Mouse (Mus musculus): ENCODE results near the gene S100a14.
A peak's percentile ranks its signal among the peaks of the same experiment; 100 is the strongest.

S100a14 gene

GRCm38 (mm10) chr3:90526580-90526979, at the start of gene S100a14:
Gene S100a14 (plus strand): TSS chr3:90526856.
- DNase-seq (ENCODE audit: low spot score): no peak

GRCm38 (mm10) chr3:90486998-90487397, 39.7 kb upstream of the S100a14 start:
- no peak for DNase-seq (ENCODE audit: low spot score)

- DNase-seq (ENCODE audit: low spot score): no peak
Measured at GRCm38 (mm10) chr3:90488576-90488975, 38.1 kb upstream of the S100a14 start.

GRCm38 (mm10) chr3:90490696-90491256, 35.9 kb upstream of the S100a14 start, which contains the start of gene Snapin:
Gene Snapin (minus strand): TSS chr3:90491033.
- peak; percentile 97 for DNase-seq (ENCODE audit: low spot score)

GRCm38 (mm10) chr3:90491350-90491749, 35.3 kb upstream of the S100a14 start:
- no peak for DNase-seq (ENCODE audit: low spot score)

GRCm38 (mm10) chr3:90493831-90494540, 32.7 kb upstream of the S100a14 start:
- DNase-seq (ENCODE audit: low spot score): no peak

- DNase-seq (ENCODE audit: low spot score): no peak
Measured at GRCm38 (mm10) chr3:90495850-90496525, 30.7 kb upstream of the S100a14 start.

- DNase-seq (ENCODE audit: low spot score): no peak
Measured at GRCm38 (mm10) chr3:90497597-90497996, 29.1 kb upstream of the S100a14 start.

- DNase-seq (ENCODE audit: low spot score): no peak
Measured at GRCm38 (mm10) chr3:90503444-90503843, 23.2 kb upstream of the S100a14 start.

GRCm38 (mm10) chr3:90505216-90505615, 21.4 kb upstream of the S100a14 start:
- DNase-seq (ENCODE audit: low spot score): no peak

- no peak for DNase-seq (ENCODE audit: low spot score)
Measured at GRCm38 (mm10) chr3:90506362-90506761, 20.3 kb upstream of the S100a14 start.

- no peak for DNase-seq (ENCODE audit: low spot score)
Measured at GRCm38 (mm10) chr3:90508287-90508949, 18.2 kb upstream of the S100a14 start.

- DNase-seq (ENCODE audit: low spot score): peak; percentile 99
Measured at GRCm38 (mm10) chr3:90508950-90509746, 17.5 kb upstream of the S100a14 start, which contains the start of gene Chtop. Gene Chtop (minus strand): TSS chr3:90509498.

- no peak for DNase-seq (ENCODE audit: low spot score)
Measured at GRCm38 (mm10) chr3:90509747-90510123, 16.9 kb upstream of the S100a14 start.

GRCm38 (mm10) chr3:90512276-90512675, 14.4 kb upstream of the S100a14 start:
- no peak for DNase-seq (ENCODE audit: low spot score)

GRCm38 (mm10) chr3:90512948-90513642, 13.6 kb upstream of the S100a14 start:
- no peak for DNase-seq (ENCODE audit: low spot score)

- DNase-seq (ENCODE audit: low spot score): peak; percentile 76
Measured at GRCm38 (mm10) chr3:90513796-90514590, 12.7 kb upstream of the S100a14 start, which contains the start of the genes S100a1 and S100a13. Gene S100a1 (minus strand): TSS chr3:90514392. Gene S100a13 (plus strand): TSS chr3:90514435.

- DNase-seq (ENCODE audit: low spot score): peak; percentile 64
Measured at GRCm38 (mm10) chr3:90514691-90515090, 12.0 kb upstream of the S100a14 start.

GRCm38 (mm10) chr3:90515242-90515641, 11.4 kb upstream of the S100a14 start:
- DNase-seq (ENCODE audit: low spot score): no peak

GRCm38 (mm10) chr3:90515789-90516188, 10.9 kb upstream of the S100a14 start:
- no peak for DNase-seq (ENCODE audit: low spot score)

All from ovary, postnatal 36 days (tissue).